Mouse (Mus musculus) cerebellum, adult 9-11 months (tissue): ENCODE measurements around the gene Tmem63a.
A peak's percentile ranks its signal among the peaks of the same experiment; 100 is the strongest.

ENCODE experiments used
- DNase-seq: peaks from one replicate; pipeline ENCODE4 v3.0.0; 2022

Gene Tmem63a

GRCm38 (mm10) chr1:181011601-181012000 lies 69.5 kb downstream of the Tmem63a start:
- DNase-seq: no peak

- DNase-seq: no peak
These were observed 70.3 kb downstream of the Tmem63a start for GRCm38 (mm10) chr1:181012416-181012815.

DNA sequence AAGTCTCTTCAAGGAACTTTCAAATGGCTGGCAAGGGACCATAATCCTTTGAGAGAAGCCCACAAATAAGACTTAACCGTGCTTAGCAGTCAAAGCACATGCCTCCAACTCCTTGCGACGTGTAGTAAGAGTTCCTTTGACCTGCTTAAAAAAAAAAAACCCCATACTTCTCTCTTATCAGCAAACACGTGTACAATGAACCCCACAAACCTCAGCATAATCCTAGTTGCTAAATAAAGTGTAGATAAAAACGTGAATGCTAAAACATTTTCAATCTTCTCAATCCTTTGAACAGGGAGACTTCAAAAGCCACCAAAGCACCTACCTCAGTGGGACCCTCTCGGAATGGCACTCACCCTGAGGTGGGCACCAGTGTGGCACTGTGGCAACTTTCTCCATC lies 71.3 kb downstream of the Tmem63a start:
- DNase-seq: no peak

GRCm38 (mm10) chr1:181014731-181015500 lies 72.8 kb downstream of the Tmem63a start:
- DNase-seq: peak; percentile 66

DNA sequence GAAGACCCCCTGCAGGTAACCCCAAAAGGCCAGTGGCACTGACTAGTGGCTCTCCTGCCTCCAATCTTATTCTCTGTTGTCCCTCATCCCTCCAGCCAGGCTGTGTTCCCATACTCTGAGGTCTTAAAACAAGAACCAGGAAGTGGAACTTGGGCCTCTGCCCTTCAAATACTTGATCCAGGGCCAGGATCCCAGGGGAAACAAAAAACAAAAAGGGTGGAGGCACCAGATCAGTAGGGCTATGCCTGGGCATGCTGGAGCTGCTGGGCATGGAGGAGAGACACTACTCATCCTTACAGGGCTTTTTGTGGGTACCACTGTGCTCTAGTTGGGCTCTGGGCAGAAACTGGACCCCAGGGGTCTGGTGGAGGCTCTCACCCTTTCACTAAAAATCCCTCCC lies 73.4 kb downstream of the Tmem63a start:
- peak; percentile 70 for DNase-seq

DNA sequence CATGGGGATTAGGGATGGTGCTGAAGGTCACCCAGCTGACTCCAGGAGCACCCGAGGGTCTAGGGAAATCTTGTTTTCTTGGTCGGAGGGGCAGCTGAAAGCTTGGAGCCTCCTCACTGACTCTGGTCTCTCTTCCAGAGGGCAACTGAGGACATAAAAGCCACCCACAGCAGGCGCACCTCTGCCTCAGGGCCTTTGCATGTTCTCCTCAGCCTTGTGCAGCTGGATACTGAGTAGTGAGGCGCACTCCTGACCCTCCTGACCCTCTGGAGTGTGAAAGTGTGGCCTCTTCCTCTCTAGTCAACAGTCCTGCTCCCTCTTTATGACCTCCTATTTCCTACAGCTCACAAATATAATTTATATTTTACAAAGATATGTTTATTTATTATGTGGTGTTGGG lies 73.9 kb downstream of the Tmem63a start:
- DNase-seq: no peak

- DNase-seq: peak; percentile 87
These were observed 74.5 kb downstream of the Tmem63a start for GRCm38 (mm10) chr1:181016532-181017131.

DNA sequence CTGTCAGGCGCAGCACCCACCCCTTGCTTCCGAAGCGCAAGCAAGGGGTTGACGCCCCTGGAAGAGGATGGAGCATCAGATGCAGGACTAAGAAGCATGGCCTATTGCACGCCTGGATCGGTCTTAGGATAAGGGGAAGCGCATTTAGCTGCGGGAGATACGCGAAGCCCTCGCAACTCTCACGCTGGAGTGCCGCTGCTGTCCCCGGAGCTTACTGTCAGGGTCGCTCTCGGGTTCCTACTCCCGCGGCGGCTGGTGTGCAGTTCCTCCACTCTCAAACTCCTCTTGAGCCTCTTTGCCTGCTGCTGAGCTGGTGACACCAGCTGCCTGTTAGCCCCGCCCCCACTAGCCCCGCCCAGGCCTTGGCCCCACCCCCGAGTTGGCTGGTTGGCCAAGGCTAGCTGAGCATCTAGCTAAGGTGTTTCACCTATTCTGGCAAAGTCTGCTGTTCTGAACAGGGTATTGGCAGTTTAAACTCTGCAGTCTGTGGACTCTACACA lies 75.1 kb downstream of the Tmem63a start:
- peak; percentile 90 for DNase-seq

DNA sequence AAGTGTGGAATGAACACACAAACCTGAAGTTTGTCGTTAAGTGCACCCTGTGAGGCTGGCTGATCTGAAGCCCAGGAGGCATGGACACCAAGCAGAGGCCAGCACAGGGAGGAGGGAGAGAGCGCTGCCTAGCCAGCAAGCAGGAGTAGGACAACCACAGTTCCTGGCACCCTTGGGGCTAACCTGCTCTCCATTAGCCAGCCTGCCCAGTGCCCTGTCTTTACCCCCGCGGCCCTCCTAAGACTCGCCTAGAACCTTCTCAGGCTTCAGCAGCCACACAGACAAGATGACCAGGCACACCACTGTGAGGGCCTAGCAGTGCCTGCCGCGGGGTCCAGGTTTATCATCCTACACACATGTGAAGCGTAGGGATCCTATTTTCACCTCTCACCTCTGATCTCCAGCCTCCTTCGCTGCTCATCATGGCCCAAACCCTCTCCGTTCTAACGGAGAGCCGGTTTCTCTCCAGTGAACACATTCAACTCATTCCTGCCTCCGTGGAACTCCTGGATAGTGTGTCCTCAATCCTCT lies 75.8 kb downstream of the Tmem63a start:
- peak; percentile 38 for DNase-seq

- DNase-seq: no peak
These were observed 78.8 kb downstream of the Tmem63a start, which contains the start of gene Ephx1 for GRCm38 (mm10) chr1:181020756-181021487. Gene Ephx1, minus strand, starts transcription at chr1:181020904.

DNA sequence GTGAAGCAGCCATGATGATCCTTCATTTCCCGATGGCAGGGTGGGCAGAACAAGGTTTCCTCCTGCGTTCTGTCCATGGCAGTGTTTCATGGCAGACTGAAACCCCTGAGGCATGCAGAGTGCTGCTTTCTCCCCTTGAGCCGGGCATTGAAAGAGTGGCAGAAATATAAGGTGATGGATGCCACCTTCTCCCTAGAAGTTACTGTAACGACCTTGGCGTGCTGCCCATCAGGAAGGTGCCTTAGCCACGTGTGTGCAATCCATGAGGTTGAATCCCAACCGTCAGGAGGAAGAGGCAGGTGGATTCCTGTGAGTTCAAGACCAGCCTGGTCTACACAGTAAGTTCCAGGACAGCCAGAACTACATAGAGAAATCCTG lies 79.3 kb downstream of the Tmem63a start:
- DNase-seq: no peak

GRCm38 (mm10) chr1:181022265-181022664 lies 80.1 kb downstream of the Tmem63a start:
- DNase-seq: peak; percentile 73
